Mouse (Mus musculus) lung, postnatal 14 days (tissue): ENCODE results near the gene Adam26a.
"Not testable (repeated sequence)": the region's sequence is repeated elsewhere in the genome, so short reads cannot be mapped to it uniquely, and the experiment has no call there.

Experiments
- DNase-seq: peaks from one replicate; pipeline ENCODE4 v3.0.0; 2021

Gene Adam26a

DNA sequence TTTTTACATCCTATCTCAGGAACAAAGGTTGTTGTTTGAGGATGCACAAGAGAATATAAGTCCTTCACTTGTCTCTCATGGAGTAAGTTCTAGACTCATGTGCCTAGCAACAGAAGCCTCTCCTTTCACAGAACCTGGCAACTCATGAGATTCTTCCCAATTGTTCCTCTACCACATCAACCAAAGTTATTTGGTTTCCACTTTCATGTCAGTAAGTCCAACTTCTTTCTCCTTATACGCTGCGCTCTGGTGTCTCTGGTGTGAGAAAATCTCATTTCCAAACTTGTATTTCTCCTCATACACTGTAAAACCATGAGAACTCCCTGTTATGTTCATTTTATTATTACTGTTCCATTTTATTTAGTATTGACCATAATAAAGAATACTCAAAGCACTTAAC, at the start of gene Adam26a:
Adam26a (minus strand) TSS at position 101 of the 400 bp plus-strand sequence.
- not testable (repeated sequence) for DNase-seq

DNA sequence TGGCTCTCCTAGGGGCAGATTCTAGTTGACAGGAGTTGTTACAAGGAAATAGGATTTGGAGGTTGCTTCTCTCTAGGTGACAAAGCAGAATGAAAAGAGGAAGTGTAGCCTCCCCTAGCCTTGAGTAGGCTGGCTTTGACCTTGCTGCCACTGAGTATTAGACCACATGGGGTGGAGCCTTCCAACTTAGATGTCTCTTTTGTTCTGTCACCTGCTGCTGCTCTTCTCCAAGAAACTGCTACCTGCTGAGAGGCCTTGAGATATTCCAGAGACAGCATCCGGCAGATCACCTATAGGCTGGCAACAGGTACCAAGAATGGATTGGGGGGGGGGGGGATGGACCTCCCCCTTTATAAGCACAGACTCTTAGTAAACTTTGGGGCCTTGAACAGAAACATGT, 39.5 kb upstream of the Adam26a start:
- no peak for DNase-seq

DNA sequence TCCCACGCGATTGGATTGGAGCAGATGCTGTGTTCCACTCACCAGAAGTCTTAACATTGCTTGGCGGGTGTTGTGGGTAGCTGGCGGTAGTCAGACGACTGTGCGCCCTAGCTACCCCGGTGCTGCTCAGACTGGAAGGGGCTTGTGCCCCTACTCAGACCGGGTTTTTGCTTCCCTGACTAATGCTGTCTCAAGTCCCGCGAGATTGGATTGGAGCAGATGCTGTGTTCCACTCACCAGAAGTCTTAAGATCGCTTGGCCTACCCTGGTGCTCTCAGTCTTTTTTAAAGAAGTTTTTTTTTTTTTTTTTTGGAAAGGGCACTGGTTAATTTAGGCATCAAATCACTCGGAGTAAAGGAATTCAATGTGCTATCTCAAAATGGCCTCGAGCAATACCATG, 27.1 kb upstream of the Adam26a start:
- not testable (repeated sequence) for DNase-seq

DNA sequence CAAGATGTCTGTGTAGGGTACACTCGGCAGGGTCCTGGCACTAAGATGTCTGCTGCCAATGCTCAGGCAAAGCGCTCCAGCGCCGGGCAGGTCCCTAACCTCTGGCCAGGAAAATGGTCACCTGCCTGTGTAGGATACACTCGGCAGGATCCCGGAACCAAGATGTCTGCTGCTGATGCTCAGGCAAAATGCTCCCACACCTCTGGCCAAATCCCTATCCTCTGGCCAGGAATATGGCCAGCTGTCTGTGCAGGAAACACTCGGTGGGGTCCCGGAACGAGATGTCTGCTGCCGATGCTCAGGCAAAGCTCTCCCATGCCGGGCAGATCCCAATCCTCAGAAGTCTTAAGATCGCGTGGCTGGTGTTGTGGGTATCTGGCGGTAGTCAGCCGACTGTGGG, 26.7 kb upstream of the Adam26a start:
- not testable (repeated sequence) for DNase-seq

DNA sequence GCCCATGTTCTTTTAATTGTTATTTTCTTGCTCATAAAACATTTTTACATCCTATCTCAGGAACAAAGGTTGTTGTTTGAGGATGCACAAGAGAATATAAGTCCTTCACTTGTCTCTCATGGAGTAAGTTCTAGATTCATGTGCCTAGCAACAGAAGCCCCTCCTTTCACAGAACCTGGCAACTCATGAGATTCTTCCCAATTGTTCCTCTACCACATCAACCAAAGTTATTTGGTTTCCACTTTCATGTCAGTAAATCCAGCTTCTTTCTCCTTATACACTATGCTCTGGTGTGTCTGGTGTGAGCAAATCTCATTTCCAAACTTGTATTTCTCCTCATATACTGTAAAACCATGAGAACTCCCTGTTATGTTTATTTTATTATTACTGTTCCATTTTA, 48.5 kb downstream of the Adam26a start, which contains the start of gene Adam26b:
Adam26b (minus strand) TSS at position 101 of the 400 bp plus-strand sequence.
- not testable (repeated sequence) for DNase-seq
